Mouse (Mus musculus) bone marrow, adult 2 months (tissue): ENCODE data around the gene 4933406M09Rik.

Source experiments
- CTCF ChIP-seq: fragments of 200-500 bp; IDR thresholded peaks from 2 replicates; pipeline ENCODE4 v1.5.1; 2011; ENCODE audit warnings: low read length, control low read depth; ENCODE audit not compliant: control insufficient read depth, insufficient read depth
- POLR2A ChIP-seq: fragments of 200-500 bp; IDR thresholded peaks from 2 replicates; pipeline ENCODE4 v1.6.1; 2011; ENCODE audit warnings: low read depth, mild to moderate bottlenecking, control low read depth, low read length, borderline replicate concordance; ENCODE audit not compliant: control insufficient read depth

GRCm38 (mm10) chr1:134339162-134339561 lies 46.6 kb upstream of the 4933406M09Rik start:
- TF ChIP-seq POLR2A (no peak), CTCF (no peak)
